ENCODE assay signal across 23 mouse cellular contexts in genomic region chr10:119138237-119138636, GRCm38 (mm10).
DNase-seq lines count a peak whose midpoint lies in the region; ATAC-seq and TF ChIP-seq lines count a peak whose summit lies in the region.
"Had no signal": no experiment of that assay in that cellular context is flagged by ENCODE, and none has a peak within 500 bp of the region (broad histone marks: within the 10 kb centered on the region; RNA-seq: fewer than 3 reads in every experiment).

No protein-coding gene starts in this region.

- H3K79me2 ChIP-seq in liver, adult 2 months (ENCODE audit: control insufficient read depth, insufficient read depth, low read length): no peaks in the 10 kb centered on the region

- no peaks in the 10 kb centered on the region for H3K36me3 ChIP-seq in intestine, embryonic 15.5 days
- H3K36me3 ChIP-seq in intestine, embryonic 16.5 days (ENCODE audit: control insufficient read depth, insufficient read depth, low read length): no peaks in the 10 kb centered on the region
- H3K36me3 ChIP-seq in liver, adult 2 months (ENCODE audit: control insufficient read depth, insufficient read depth, low read length): no peaks in the 10 kb centered on the region
- H3K36me3 ChIP-seq in liver, embryonic 12.5 days: no peaks in the 10 kb centered on the region
- no peaks in the 10 kb centered on the region for H3K36me3 ChIP-seq in liver, embryonic 11.5 days (ENCODE audit: control insufficient read depth, insufficient read depth, low read length)
- H3K36me3 ChIP-seq in liver, embryonic 16.5 days (ENCODE audit: control insufficient read depth, insufficient read depth): no peaks in the 10 kb centered on the region
- H3K36me3 ChIP-seq: embryonic facial prominence, embryonic 10.5 days; embryonic facial prominence, embryonic 12.5 days; forebrain, embryonic 10.5 days; forebrain, embryonic 12.5 days had no signal

- WGBS in intestine, embryonic 15.5 days: 46% methylated on average over 6 of the region's 6 CpGs
- 58% methylated on average over 6 of the region's 6 CpGs for WGBS in intestine, embryonic 16.5 days
- 43% methylated on average over 6 of the region's 6 CpGs for WGBS in liver, adult 2 months
- 69% methylated on average over 6 of the region's 6 CpGs for WGBS in liver, embryonic 12.5 days (ENCODE audit: insufficient replicate concordance)
- WGBS in liver, embryonic 11.5 days: 75% methylated on average over 6 of the region's 6 CpGs
- 64% methylated on average over 6 of the region's 6 CpGs for WGBS in liver, embryonic 16.5 days (ENCODE audit: insufficient replicate concordance)

- no peak overlapping the region for H3K4me2 ChIP-seq in intestine, embryonic 15.5 days (replicated peaks)
- no peak overlapping the region for H3K4me2 ChIP-seq in intestine, embryonic 16.5 days (ENCODE audit: low read depth, low read length)
- H3K4me2 ChIP-seq in liver, embryonic 12.5 days: no peak overlapping the region
- H3K4me2 ChIP-seq in liver, embryonic 11.5 days: no peak overlapping the region
- no peak overlapping the region for H3K4me2 ChIP-seq in liver, embryonic 16.5 days (ENCODE audit: low read depth, low read length)
- H3K4me2 ChIP-seq: embryonic facial prominence, embryonic 12.5 days; forebrain, embryonic 12.5 days had no signal

- 0 out of 2 replicates have a peak, but pooled peaks have one; percentile 37 for ATAC-seq in intestine, embryonic 15.5 days
- no peak for ATAC-seq in intestine, embryonic 16.5 days
- no peak for ATAC-seq in liver, embryonic 12.5 days
- no peak for ATAC-seq in liver, embryonic 11.5 days (replicated peaks; ENCODE audit: low FRiP score)
- peak; percentile 54; the same call in 1 of the 2 replicates for ATAC-seq in liver, embryonic 16.5 days (ENCODE audit: low read depth)
- no peak for ATAC-seq in erythroid progenitor cell, adult 5-6 weeks (replicated peaks; ENCODE audit: low FRiP score, poor library complexity, severe bottlenecking)
- ATAC-seq: forebrain, embryonic 14.5 days; forebrain, embryonic 16.5 days had no signal

- H3K27ac ChIP-seq in intestine, embryonic 15.5 days: no peak overlapping the region
- no peak overlapping the region for H3K27ac ChIP-seq in intestine, embryonic 16.5 days (ENCODE audit: low read length)
- H3K27ac ChIP-seq in liver, adult 2 months (replicated peaks; ENCODE audit: insufficient read depth, low read depth, low read length): no peak overlapping the region
- no peak overlapping the region for H3K27ac ChIP-seq in liver, embryonic 12.5 days
- 0 out of 2 replicates have a peak overlapping the region, but pooled peaks have one; percentile 2 for H3K27ac ChIP-seq in liver, embryonic 11.5 days (ENCODE audit: low read depth, low read length)
- H3K27ac ChIP-seq in liver, embryonic 16.5 days (ENCODE audit: low read length): no peak overlapping the region
- H3K27ac ChIP-seq: embryonic facial prominence, embryonic 10.5 days; embryonic facial prominence, embryonic 12.5 days; forebrain, embryonic 10.5 days; forebrain, embryonic 12.5 days had no signal

- H3K4me1 ChIP-seq in intestine, embryonic 15.5 days (replicated peaks): 0 out of 2 replicates have a peak, but pooled peaks cover 7% of the 10 kb centered on the region
- H3K4me1 ChIP-seq in intestine, embryonic 16.5 days (ENCODE audit: control insufficient read depth, insufficient read depth, low read length): 0 out of 2 replicates have a peak, but pooled peaks cover 6% of the 10 kb centered on the region
- H3K4me1 ChIP-seq in liver, adult 2 months (ENCODE audit: control insufficient read depth, insufficient read depth, low read length): no peaks in the 10 kb centered on the region; the same call in 1 of the 2 replicates
- H3K4me1 ChIP-seq in liver, embryonic 12.5 days: peaks cover 20% of the 10 kb centered on the region
- peaks cover 12% of the 10 kb centered on the region for H3K4me1 ChIP-seq in liver, embryonic 11.5 days (replicated peaks; ENCODE audit: control insufficient read depth, insufficient read depth, low read length)
- H3K4me1 ChIP-seq in liver, embryonic 16.5 days (ENCODE audit: control insufficient read depth, low read depth, low read length): no peaks in the 10 kb centered on the region; the same call in 1 of the 2 replicates
- H3K4me1 ChIP-seq: embryonic facial prominence, embryonic 12.5 days; forebrain, embryonic 12.5 days had no signal

- no peak overlapping the region for H3K4me3 ChIP-seq in intestine, embryonic 15.5 days (replicated peaks)
- H3K4me3 ChIP-seq in intestine, embryonic 16.5 days (ENCODE audit: low read length): no peak overlapping the region
- H3K4me3 ChIP-seq in liver, adult 2 months (ENCODE audit: insufficient read depth, low read depth, low read length): no peak overlapping the region
- H3K4me3 ChIP-seq in liver, embryonic 12.5 days: no peak overlapping the region
- H3K4me3 ChIP-seq in liver, embryonic 11.5 days (ENCODE audit: low read depth, low read length): no peak overlapping the region
- H3K4me3 ChIP-seq in liver, embryonic 16.5 days (ENCODE audit: low read depth, low read length): no peak overlapping the region
- H3K4me3 ChIP-seq: embryonic facial prominence, embryonic 10.5 days; embryonic facial prominence, embryonic 12.5 days; forebrain, embryonic 10.5 days; forebrain, embryonic 12.5 days had no signal

- DNase-seq in liver, adult 2 months (ENCODE audit: extremely low read depth, low read depth, low spot score): peak; percentile 70
- no peak for DNase-seq in liver, embryonic 11.5 days (ENCODE audit: low spot score)
- no peak for DNase-seq in frontal cortex, postnatal 14 days (ENCODE audit: low spot score in 2 of 2)
- DNase-seq: adrenal gland, adult 2 months; adrenal gland, postnatal 10 days; adrenal gland, postnatal 25 days; B cell, adult 2 months; cerebellum, adult 11-12 months; cerebellum, adult 2 months; cerebellum, adult 9-10 months; cerebellum, postnatal 10 days; cerebellum, postnatal 25 days had no signal

- TF ChIP-seq CTCF in liver, adult 2 months (IDR thresholded peaks at IDR 0.05; ENCODE audit: low read depth, low read length): no peak

- H3K27me3 ChIP-seq in intestine, embryonic 15.5 days (replicated peaks): no peaks in the 10 kb centered on the region
- no peaks in the 10 kb centered on the region for H3K27me3 ChIP-seq in intestine, embryonic 16.5 days (replicated peaks; ENCODE audit: control insufficient read depth, insufficient read depth, low read length)
- H3K27me3 ChIP-seq in liver, adult 2 months (ENCODE audit: control insufficient read depth, insufficient read depth, low read length): no peaks in the 10 kb centered on the region; the same call in 1 of the 2 replicates
- H3K27me3 ChIP-seq in liver, embryonic 12.5 days (replicated peaks): no peaks in the 10 kb centered on the region
- no peaks in the 10 kb centered on the region for H3K27me3 ChIP-seq in liver, embryonic 11.5 days (replicated peaks; ENCODE audit: control insufficient read depth, insufficient read depth, low read length)
- no peaks in the 10 kb centered on the region for H3K27me3 ChIP-seq in liver, embryonic 16.5 days (ENCODE audit: control insufficient read depth, insufficient read depth, low read depth, low read length)
- H3K27me3 ChIP-seq: embryonic facial prominence, embryonic 12.5 days; forebrain, embryonic 12.5 days had no signal

- TF ChIP-seq POLR2A in liver, adult 2 months (IDR thresholded peaks at IDR 0.05; ENCODE audit: extremely low read depth, insufficient read depth, low read length): no peak

- no peak overlapping the region for H3K9ac ChIP-seq in intestine, embryonic 15.5 days
- no peak overlapping the region for H3K9ac ChIP-seq in intestine, embryonic 16.5 days (ENCODE audit: low read depth, low read length)
- H3K9ac ChIP-seq in liver, adult 2 months (ENCODE audit: low read depth, low read length): no peak overlapping the region
- no peak overlapping the region for H3K9ac ChIP-seq in liver, embryonic 12.5 days
- no peak overlapping the region for H3K9ac ChIP-seq in liver, embryonic 11.5 days (ENCODE audit: low read depth, low read length)
- H3K9ac ChIP-seq in liver, embryonic 16.5 days (ENCODE audit: low read depth, low read length): no peak overlapping the region
- H3K9ac ChIP-seq: embryonic facial prominence, embryonic 12.5 days; forebrain, embryonic 12.5 days had no signal

- no peaks in the 10 kb centered on the region for H3K9me3 ChIP-seq in intestine, embryonic 15.5 days
- no peaks in the 10 kb centered on the region for H3K9me3 ChIP-seq in intestine, embryonic 16.5 days (ENCODE audit: control insufficient read depth, low read length)
- no peaks in the 10 kb centered on the region for H3K9me3 ChIP-seq in liver, embryonic 12.5 days (replicated peaks)
- no peaks in the 10 kb centered on the region for H3K9me3 ChIP-seq in liver, embryonic 11.5 days (ENCODE audit: control insufficient read depth, low read length)
- H3K9me3 ChIP-seq in liver, embryonic 16.5 days (replicated peaks; ENCODE audit: control insufficient read depth, low read length): no peaks in the 10 kb centered on the region
- H3K9me3 ChIP-seq: embryonic facial prominence, embryonic 10.5 days; embryonic facial prominence, embryonic 12.5 days; forebrain, embryonic 10.5 days; forebrain, embryonic 12.5 days had no signal

Comparison
In these comparisons a context has a peak if more than half of its experiments do, and no peak if none do; other contexts are left out.
1. ATAC-seq: peak in intestine, embryonic 15.5 days (single experiment) and liver, embryonic 16.5 days (single experiment); none in intestine, embryonic 16.5 days (single experiment), liver, embryonic 12.5 days (single experiment), liver, embryonic 11.5 days (single experiment) and erythroid progenitor cell, adult 5-6 weeks (single experiment).